Mouse (Mus musculus) c-Kit-positive CD71-negative TER-119-negative erythroid progenitor cells, embryonic 14.5 days (primary cell): ENCODE data around the gene Mdh1.

ENCODE experiments used
- DNase-seq: peaks from one replicate; pipeline ENCODE4 v3.0.0-alpha.2; 2013; ENCODE audit warnings: low read depth

Gene Mdh1

GRCm38 (mm10) chr11:21571700-21572381 lies at the start of gene Mdh1, which contains the start of gene Wdpcp:
Mdh1 (minus strand) TSS chr11:21572367.
Wdpcp (plus strand) TSS chr11:21572235.
- DNase-seq: peak; percentile 92

- no peak for DNase-seq
Observed at GRCm38 (mm10) chr11:21615915-21616314, 43.7 kb upstream of the Mdh1 start.

DNA sequence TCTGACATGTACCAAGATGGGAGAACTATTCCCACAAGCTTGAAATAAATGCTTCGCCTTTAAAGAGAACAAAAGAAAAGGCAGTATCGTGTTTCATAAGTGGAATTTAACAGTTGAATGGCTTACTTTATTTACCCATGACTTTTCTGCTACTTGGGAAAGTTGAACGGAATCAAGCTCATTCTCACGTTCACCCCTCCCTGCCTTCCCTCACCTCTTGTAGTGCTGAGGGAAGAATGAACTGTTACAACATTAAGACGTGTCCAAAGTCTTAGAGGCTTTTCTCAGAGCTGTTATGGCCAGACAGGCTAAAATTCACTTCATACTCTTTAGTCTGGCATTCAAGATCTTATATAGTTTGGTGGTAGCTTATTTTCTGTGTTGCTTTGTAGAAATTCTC lies 30.3 kb upstream of the Mdh1 start:
- no peak for DNase-seq

GRCm38 (mm10) chr11:21583286-21583685 lies 11.1 kb upstream of the Mdh1 start:
- no peak for DNase-seq

- DNase-seq: no peak
Observed at GRCm38 (mm10) chr11:21581472-21581871, 9.3 kb upstream of the Mdh1 start.

DNA sequence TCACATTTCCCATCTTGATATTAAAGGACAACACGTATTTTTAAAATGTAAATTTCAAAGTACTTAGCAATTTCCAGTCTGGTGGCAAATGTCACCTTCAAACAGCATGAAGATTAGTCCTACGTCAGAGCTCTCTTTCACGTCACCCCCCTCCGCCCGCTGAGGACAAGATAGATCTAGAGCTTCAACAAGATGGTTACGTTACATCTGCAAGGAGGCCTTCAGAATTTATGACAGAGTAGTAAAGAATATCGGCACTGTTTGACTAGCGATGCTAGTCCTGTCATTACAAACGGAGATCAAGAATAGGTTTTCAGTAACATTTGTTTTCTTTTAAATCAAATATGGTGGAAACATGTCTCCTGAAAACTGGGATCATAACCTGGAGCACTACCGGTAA lies 1.2 kb downstream of the Mdh1 start:
- no peak for DNase-seq

GRCm38 (mm10) chr11:21570109-21570474 lies 2.1 kb downstream of the Mdh1 start:
- DNase-seq: no peak

DNA sequence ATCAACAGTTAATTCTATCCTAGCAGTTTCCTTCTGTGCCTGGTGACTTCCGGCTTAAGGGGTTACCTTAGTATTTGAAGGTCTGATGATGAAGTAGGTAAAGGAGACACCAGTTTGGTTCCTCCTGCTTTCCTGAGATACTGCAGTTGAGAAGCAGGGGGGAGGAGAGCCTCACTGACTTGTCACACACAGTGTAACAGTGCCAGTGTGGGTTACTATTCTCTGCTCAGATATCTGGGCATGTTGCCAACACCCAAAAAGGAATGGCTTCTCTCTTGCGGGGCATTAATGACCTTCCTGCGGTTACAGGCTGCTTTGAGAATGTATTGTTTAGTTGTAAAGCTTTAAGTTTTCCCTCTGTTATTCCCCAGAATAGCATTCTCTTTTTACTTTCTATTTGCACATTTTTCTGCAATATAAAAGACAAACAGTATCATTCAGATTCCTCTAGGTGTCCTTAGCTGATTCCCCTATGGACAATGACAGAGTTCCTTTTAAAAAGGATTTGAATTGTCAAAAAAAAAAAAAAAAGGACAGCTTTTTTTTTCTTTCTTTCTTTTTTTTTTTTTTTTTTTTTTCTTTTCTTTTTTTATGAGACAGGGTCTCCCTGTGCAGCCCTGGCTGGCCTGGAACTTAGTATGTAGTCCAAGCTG lies 2.6 kb downstream of the Mdh1 start:
- DNase-seq: no peak

GRCm38 (mm10) chr11:21569002-21569401 lies 3.2 kb downstream of the Mdh1 start:
- no peak for DNase-seq

GRCm38 (mm10) chr11:21567733-21568132 lies 4.4 kb downstream of the Mdh1 start:
- no peak for DNase-seq

DNA sequence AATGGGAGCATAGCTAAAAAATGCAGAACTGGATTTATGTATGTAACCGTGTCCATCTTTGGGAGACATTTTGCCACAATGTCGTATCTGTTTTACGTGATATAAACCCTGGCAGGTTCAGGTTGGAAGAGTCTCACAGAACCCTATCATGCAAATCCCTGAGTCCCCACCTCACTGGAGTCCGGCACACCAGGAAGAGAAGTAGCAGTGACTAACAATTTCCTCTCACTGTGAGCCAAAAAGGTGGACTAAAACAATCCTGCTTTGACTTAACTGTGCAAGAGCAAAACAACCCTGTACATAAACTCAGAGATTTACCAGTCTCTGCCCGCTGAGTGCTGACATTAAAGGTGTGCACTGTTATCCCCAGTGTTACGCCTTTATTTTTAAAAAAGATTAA lies 5.2 kb downstream of the Mdh1 start:
- DNase-seq: no peak

DNA sequence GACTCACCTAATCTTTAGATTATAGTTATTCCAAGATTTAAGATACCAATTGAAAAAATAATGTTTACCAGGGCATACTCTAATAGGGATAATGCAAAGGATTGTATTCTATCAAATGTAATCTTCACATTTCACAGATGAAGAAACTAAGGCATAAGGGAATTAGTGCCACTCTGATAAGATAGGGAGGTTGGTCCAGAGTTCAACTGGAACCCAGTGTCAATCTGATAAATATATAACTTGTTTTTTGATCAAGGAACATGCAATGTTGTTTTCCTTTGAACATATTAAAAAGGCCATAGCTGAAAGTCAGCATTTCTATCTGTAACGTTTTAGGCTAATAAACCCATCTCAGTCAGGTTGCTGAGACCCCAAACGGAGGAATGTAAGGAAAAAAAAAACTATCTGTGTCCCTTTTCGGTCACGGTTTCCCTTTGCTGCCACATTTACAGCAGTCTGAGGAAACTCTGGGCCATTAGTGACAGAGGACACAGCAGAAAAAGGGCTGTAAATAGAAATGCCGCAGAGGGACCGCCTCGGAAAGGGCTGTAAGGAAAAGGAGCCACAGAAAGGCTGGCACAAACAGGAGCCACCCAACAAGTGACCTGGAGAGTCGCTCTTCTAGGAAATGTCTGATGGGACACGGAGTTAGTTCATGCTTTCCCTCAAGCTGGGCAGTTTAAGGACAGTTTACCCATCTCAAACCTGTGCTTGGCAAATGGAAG lies 7.3 kb downstream of the Mdh1 start:
- DNase-seq: no peak

DNA sequence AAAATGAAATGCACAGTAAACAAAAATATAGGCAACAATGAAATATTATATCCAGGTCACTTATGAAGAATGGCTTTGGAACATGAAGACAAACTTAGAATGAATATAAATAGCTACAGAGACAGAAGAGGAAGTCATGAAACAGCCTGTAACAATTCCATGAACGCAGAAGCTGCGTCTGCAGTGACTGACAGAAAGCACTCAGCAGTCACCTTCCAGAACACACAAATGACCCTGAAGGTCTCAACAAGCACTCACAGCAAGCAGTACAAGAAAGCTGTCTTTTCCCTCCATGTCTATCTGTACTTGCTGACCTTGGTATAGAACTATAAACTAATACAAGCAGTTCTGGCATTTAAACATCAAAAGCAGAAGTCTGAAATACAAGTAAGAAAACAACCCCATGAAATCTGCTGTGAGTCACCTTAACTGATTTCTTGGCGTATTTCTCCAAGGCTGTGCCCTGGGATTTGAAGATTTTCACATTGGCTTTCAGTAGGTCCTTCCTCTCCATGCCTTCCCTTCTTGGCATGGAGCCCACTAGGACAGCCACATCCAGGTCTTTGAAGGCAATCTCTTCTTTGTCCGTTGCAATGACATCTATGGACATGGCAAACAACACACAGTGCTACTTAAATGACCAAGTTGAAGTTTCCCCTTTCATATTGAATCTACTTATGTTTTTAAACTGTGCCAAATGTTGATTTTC lies 8.4 kb downstream of the Mdh1 start:
- DNase-seq: no peak

DNA sequence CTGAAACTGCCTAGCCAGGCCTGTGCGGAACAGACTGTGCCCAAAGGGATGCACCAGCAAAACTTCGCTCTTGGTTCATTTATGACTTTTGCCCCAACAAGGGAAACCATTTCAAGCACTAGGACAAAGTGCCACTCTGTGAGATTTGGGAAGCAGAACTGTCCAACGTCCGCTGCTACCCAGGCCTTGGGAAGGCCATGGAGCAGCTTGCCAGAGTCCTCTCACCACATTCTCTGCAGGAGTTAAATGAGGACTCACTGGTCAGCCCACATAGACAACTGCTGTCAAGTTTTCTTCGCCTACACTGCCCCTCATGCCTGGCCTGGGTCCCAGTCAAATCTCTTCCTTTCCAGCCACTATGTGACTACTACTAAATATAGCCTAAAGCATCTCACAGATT lies 10.8 kb downstream of the Mdh1 start:
- DNase-seq: no peak

DNA sequence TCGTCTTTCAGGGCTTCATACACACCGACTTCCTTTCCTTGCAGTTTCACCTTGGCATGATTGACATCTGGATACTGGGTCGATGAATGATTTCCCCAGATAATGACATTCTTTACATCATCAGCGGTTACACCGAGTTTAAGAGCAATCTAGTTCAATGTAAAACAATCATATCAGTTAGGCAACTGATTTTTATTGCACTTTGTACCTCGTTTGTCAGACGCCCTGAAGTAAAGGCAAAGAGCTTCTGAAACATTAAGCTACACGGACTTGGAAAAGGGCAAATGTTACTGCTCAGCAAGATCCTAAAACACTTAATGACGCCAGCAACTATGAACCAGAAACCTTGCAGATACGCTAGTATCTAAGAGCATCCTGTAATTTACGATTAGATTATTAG lies 12.4 kb downstream of the Mdh1 start:
- DNase-seq: no peak

DNA sequence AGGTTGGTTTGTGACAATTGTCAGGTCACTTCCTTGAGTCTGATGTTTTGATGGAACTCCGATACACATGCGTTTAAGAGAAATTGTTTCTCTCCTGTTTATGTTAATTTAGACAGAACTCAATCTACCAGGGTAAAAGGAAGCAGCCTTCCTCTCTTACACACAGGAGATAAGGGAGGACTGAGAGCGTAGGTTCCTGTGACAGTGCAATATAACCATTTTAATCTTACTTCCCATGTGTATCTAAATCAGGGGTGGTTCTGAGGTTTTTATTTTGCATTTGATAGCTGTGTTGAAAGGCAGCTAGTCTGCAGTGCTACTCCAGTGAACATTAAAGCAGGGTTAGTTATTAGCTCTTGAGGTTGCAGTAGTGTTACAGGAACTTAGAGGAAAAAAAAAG lies 20.1 kb downstream of the Mdh1 start:
- DNase-seq: no peak

- DNase-seq: no peak
Observed at GRCm38 (mm10) chr11:21550222-21551173, 21.7 kb downstream of the Mdh1 start.

GRCm38 (mm10) chr11:21549754-21550153 lies 22.4 kb downstream of the Mdh1 start:
- no peak for DNase-seq

GRCm38 (mm10) chr11:21549052-21549451 lies 23.1 kb downstream of the Mdh1 start:
- no peak for DNase-seq

GRCm38 (mm10) chr11:21547518-21547917 lies 24.6 kb downstream of the Mdh1 start:
- no peak for DNase-seq

- DNase-seq: no peak
Observed at GRCm38 (mm10) chr11:21546671-21547070, 25.5 kb downstream of the Mdh1 start.
